Mouse (Mus musculus) c-Kit-positive CD71-positive TER-119-positive erythroid progenitor cells, embryonic 14.5 days (primary cell): ENCODE results near the gene Pgghg.
"Not testable (repeated sequence)": the region's sequence is repeated elsewhere in the genome, so short reads cannot be mapped to it uniquely, and the experiment has no call there.

ENCODE experiments used
- DNase-seq: peaks from one replicate; pipeline ENCODE4 v3.0.0-alpha.2; 2013; ENCODE audit warnings: low spot score

Pgghg gene

DNA sequence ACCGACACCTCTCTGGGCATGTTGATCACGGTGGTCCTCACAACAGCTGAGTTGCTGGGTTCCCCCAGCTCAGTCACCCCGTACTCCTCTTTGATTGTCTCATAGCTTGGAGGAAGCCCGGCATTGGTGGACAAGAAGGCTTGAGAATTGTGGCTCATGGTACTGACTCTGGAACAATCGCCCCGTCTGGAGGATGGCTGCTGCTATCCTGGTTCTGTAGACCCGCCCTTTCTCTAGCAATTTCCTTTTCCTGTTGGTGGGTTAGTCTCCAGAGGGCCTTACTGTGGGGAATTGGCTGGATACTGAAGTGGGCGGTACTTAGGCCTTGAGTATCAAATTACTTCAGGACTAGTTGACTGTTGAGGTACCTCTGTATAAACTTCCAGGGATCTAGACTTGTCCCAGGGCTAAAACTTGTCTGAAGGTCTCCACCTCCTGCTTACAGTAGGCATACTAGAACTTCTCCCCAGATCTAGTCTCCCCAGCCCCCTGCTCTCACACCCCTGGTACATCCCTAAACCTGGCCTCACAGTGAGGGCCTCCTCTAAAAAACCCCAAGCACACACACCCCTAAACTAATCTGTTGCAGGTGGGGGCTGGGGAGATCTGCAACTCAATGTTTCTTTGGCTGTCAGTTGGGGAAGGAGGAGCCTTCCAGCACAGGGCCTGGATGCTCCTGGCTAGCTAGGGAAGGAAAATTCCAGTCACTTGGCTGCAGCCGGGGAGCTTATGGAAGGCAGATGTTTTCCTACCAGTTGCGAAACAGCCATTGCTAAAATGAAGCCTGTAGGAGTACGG, 14.8 kb downstream of the Pgghg start, which contains the start of the genes Gm45717 and Ifitm2:
Gene Gm45717 (minus strand): TSS at position 180 of the 798 bp plus-strand sequence.
Gene Ifitm2 (minus strand): TSS at position 230 of the 798 bp plus-strand sequence.
- DNase-seq = peak; percentile 32

DNA sequence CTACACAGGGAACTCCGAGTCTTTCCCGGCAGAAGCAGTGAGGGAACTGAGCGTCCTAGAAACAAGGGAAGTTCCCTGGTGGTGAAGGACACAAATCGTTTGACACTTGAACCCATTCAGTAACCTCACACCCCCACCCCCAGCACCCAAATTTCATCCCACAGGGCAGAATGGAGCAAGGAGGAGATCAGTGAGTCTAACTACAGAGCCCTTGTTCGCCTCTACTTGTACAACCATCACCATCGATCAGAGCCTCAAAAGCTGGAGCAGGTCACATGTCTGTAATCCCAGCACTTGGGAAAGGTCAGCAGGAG, 15.3 kb downstream of the Pgghg start:
- DNase-seq = no peak

DNA sequence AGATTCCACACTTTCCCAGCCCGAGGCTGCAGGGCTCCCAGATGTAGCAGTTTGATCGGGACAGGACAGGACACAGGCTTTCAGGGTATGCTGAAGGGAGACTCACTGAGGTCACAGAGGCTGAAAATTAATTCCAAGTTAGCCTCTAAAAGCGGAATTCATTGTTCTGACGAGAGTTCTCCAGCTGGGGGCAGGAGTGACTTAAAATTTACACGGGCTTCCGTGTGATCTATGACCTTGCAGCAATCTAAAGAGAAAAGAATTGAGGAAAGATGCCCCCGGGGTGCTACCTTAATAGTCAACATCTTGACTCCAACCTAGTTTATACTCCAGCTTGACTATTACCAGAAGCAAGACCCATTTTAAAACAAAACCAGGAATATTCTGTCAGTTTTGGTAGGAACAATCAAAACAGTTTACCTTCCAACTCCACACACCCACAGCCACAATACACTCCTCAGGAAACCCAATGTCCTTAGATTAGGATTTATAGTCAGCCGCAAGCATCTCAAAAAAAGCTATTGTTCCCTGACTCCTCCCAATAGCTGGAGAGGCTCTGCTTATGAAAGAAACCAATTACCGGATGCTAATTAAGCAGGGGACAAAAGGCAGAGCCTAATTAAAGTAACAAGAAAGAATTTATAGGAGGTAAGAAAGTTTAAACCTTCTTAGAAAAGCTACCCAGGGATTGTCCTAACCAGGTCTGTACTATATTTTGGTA, 18.1 kb downstream of the Pgghg start:
- DNase-seq = no peak

DNA sequence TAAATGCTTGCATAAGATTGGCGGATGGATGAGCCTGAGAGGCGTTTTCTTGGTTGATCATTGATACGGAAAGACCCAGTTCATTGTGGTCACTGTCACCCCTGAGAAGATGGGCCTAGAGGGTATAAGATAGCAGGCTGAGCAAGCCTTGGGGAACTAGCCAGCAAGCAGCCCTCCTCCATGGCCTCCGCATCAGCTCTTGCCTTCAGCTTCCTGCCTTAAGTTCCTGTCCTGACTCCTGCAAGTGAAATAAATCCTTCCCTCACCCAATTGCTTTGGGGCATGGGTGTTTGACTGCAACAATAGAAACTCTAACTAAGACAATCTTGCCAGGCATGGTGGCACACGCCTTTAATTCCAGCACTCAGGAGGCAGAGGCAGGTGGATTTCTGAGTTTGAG, 18.8 kb downstream of the Pgghg start:
- no peak for DNase-seq

DNA sequence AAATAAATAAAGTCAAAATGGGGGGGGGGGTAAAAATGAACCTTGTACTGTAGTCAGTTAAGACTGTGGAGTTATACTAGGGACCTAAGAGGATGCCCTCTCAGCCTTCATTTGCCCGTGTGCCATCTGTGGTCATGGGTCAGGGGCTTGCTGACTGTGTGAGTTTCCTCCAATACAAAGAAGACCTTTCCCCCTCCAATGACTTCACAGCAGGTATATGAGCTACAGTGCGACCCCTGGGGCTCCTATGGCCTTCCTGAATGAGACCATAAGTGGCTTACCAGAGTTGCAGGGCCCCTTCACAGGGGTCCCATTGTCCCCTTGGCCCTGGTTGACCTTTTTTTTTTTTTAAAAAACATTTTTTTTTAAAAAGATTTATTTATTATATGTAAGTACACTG, 20.2 kb downstream of the Pgghg start:
- DNase-seq = no peak

DNA sequence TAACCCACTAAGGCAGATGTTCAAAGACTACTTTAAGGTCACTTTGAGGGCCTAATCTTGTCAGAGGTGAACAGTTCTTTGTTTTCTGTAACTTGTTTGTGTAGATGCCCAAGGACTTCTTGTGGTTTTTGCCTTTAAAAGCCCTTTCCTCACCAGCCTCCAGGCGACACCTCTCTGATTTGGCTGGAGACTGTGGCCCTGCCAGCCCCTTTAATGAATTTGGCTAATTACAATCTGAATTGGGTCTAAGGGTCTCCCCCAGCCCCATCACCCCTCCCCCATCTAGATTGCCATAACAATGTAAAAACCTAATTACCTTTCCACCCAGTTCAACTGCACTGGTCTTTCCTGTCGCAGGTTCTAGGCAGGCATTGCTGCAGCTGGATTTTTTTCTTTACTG, 21.5 kb downstream of the Pgghg start:
- DNase-seq = no peak

DNA sequence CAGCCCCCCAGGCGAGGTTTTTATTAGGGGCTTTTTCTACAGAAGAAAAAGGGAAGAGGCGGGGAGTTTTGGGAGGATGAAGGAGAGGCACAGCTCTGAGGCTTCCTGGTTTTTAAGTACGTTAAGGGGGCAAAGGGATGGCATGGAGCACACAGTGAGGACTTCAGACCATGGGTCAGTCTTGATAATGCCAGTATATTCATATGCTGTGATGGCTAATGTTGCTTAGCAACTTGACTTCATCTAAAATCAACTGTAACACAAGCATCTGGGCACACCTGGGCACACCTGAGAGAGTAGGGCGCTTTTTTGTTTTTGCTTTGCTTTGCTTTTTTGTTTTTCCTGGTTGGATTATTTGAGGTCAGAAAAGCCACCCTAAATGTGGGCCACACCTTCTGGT, 25.7 kb downstream of the Pgghg start, which contains the start of gene Ifitm1:
Gene Ifitm1 (plus strand): TSS at position 301 of the 400 bp plus-strand sequence.
- no peak for DNase-seq

DNA sequence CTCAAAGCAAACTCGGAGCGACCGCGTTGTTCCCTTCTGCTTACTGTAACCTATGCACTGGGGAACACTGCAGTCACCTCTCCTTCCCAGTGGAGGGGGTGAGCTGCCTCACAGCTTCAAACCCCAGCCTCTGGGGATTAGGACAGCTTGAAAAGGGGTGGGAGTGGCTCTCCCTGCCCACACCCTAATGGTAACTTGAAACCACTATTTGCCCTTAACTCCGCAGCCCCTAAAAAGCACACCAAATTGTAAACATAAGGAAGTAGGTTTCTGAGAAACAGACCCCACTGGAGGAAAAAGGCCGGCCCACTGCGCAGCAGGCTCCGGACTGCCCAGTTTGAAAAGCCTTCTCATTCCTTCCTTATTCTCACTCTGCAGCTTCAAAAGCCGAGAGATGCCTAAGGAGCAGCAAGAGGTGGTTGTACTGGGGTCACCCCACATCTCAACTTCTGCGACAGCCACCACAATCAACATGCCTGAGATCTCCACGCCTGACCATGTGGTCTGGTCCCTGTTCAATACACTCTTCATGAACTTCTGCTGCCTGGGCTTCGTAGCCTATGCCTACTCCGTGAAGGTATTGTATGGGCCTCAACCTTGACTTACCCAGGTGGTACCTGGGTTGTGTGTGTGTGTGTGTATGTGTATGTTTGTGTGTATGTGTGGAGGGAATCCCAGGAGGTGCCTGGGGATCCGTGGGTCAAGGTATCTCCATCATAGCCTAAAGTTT, 26.8 kb downstream of the Pgghg start:
- DNase-seq = no peak

DNA sequence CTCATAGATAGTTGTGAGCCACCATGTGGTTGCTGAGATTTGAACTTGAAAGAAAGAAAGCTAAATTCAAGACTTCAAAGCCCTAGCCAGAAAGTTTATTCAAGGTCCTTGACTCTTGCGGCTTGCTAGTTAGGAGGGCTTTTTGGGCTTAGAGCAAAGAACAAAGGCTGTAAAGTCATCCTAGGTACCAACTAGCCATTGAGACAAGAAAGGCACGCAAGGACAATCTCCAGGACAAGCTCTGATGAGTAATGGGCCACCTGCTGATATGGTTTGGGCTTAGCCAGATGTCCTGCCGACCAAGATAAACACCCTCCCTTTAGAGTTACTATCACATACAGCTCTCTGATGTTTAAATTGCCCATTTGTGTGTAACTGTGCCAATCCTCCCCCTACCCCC, 27.5 kb downstream of the Pgghg start:
- not testable (repeated sequence) for DNase-seq

DNA sequence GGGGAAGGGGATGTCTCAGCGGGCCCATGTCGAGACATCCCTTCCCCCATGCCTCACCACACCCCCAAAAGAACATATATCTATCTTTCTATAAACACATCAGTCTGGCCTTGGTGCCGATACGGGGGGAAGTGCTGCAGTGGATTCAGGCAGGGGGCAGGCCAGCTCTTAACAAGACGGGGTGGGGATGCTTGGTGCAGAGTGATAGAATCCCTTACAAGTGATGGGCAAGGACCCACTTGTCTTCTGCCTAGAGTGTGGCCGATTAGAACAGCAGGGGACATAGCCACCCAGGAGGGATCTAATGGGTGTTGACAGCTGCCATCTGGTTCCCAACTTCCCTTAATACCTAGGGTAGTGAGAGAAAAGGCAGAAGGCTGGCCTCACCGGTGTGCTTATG, 29.7 kb downstream of the Pgghg start:
- no peak for DNase-seq

DNA sequence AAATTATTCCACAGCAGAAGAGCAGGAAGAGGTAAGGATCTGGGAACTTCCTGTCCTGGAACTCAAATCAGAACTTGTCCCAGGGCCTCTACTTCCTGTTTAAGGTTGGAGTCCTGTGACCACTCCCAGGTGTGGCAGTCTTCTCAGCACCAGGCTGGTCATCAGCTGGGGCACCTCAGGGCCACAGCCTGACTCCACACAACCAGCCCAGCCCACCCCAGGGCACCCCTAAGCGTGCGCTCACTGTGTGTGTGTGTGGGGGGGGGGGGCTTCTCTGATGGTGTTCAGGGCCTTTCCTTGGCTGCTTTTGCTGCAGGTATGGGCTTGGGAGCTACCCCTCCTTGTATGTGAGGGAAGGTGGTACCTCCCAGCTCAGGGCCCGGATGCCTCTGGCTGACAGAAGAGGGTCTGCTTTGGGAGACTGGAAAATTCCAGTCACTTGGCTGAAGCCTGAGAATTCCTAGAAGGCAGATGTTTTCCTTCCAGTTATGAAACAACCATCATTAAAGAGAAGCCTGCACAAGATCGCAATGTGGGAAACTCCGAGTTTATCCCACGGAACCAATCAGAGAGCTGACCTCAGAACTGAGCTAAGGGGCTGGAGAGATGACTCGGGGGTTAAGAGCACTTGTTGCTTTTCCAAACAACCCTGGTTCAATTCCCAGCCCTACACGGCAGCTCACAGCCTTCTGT, 30.4 kb downstream of the Pgghg start:
- no peak for DNase-seq

DNA sequence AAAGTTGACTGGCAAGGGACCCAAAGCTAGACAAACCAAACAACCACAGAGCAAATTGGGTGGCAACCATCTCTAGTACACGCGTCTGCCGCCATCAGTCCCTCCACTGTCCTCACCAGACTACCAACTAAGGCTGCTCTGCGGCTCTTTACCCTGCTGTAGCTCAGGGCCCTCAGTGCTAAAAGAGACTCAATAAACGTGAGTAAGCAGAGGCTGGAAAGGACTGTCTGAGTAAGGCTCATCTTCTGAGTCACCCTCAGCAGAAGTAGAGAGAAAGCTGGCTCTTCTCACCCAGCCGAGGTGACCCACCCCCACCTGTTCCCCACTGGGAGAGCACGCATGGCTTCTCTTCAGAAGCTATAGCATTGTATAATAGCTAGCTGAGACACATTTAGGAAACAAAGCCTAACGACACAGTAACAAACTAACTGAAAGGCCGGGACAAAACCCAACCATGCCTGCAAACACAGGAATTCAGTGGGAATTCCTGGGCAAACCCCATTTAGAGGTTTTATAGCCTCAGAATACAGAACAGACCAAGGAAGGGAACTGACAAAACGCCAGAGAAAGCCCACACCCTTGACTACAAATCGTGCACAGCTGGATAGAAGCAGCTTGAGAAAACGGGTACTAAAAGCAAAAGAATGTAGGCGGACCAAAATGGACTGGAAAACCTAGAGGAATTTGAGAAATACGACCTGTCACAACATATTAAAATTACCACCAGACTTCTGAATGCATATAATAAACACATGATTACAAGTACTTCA, 32.4 kb downstream of the Pgghg start:
- no peak for DNase-seq

DNA sequence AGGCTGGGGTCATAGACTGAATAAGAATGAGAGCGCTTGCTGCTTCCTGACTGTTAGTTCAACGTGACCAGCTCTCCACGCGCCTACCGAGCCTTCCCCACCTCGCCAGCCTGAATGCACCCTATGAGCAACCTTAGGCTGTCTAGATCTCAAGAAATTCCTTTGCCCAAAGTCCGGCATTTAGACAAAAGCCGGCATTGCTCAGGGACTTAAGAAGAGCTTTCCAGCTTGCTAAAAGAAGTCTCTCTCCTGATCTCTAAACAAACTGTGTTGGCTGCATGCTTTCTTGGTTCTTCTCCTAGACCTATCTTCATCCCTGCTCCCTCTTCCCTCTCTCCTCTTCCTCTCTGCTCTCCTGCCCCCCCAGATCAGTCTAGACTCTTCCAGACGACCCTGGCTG, 33.7 kb downstream of the Pgghg start:
- DNase-seq = no peak

DNA sequence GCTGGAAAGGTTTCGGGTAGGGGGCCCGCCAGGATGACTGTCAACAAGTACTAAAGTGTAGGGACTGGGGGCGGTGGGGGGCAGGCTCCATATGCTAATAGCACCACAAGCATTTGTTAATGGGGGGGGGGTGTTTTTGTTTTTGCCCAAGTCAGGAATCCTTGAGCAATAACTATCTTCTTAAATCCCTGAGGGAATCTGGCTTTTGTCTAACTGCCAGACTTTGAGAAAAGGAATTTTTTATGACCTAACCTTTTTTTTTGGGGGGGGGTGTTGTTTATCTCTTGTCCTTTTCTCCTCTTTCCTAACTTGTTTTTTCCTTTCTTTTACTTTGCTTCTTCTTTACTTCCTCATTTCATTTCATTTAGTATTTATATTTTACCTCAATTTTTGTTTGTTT, 34.3 kb downstream of the Pgghg start:
- no peak for DNase-seq

DNA sequence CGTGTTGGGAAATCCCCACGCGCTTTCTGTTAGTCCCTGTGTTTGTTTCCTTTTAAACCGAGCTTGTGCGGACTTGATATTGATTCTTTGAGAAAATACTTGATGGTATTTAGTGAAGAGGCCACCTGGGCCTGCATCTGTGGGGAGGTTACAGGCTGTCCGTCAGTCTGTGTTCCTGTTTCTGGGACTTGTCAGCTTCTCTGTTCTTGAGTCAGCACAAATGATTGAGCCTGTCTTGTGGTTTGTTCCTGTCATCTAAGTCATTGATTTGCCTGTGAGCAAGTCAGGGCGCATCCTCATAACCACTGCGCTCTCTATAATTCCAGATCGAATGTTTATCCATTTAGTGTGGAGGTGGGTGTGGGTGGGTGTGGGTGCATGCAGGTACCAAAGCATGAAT, 35.5 kb downstream of the Pgghg start:
- not testable (repeated sequence) for DNase-seq

DNA sequence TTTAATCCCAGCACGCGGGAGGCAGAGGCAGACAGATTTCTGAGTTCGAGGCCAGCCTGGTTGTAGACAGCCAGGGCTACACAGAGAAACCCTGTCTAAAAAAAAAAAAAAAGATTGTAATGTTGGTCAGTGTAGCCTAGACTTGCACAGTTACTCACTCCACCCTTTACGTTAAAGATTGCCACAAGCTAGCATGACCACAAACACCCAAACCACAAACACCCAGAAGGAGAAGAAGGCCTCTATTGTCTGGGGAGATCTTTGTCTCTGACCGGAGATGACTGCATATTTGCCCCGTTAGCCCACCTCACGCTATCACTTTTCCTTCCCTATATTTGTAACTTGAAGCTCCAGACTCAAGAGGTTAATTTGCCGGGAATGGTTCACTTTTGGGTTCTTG, 40.5 kb downstream of the Pgghg start:
- no peak for DNase-seq

DNA sequence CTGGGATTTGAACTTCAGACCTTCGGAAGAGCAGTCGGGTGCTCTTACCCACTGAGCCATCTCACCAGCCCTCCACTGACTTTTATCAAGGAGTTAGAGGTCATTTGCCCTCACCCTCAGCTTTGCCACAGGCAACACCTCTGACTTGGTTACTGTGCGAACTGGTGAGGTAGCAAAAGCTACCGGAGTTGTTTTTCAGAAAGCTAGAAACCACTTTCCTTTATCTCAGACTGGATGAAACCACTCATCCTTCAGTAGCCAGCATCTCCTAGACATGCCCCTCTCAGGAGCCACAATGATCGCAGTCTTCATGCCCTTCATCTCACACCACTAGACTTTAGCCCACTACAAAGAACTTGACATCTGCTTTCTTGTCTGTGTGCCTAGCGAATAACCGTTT, 41.8 kb downstream of the Pgghg start:
- no peak for DNase-seq

DNA sequence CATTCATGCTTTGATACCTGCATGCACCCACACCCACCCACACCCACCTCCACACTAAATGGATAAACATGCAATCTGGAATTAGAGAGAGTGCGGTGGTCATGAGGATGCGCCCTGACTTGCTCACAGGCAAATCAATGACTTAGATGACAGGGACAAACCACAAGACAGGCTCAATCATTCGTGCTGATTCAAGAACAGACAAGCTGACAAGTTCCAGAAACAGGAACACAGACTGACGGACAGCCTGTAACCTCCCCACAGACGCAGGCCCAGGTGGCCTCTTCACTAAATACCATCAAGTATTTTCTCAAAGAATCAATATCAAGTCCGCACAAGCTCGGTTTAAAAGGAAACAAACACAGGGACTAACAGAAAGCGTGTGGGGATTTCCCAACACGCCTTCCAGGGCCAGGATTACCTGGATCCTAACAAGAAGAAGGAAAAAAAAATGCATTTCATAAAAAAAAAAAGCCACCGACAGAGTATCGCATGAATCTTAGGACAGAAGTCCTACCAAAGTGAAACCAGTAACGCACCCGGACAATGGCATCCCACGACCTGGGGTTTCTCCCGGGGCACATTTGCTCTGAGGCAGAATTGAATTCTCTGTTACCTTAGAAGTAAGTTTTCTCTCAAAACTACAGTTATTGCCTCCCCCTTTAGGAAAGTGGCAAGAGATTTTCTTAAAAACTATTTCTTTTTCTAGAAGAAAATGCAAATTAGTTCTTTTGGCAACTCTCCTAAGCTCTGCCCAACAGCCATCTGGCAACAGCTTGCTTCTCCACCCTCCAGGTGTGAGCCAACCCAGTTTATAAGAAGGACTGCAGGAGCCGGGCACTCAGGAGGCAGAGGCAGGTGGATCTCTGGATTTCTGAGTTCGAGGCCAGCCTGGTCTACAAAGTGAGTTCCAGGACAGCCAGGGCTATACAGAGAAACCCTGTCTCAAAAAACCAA, 46.3 kb downstream of the Pgghg start:
- no peak for DNase-seq

DNA sequence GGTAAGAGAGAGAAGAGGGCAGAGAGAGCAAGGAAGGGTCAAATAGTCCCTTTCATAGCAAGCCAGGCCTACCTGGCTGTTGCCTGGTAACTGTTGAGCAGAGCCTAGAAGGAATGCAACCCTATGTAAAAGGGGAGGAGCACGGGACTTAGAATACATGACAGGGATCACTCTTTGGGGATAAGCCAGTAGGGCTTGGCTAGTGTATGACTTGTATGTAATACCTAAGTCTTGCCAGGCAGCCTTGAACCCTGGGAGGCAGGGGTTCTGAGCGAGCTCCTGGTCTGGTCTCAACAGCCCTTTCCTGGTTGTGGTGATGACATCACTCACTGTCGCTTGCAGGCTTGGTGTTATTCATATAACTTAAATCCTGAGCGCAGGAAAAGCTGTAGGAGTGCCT, 47.8 kb downstream of the Pgghg start:
- DNase-seq = no peak

DNA sequence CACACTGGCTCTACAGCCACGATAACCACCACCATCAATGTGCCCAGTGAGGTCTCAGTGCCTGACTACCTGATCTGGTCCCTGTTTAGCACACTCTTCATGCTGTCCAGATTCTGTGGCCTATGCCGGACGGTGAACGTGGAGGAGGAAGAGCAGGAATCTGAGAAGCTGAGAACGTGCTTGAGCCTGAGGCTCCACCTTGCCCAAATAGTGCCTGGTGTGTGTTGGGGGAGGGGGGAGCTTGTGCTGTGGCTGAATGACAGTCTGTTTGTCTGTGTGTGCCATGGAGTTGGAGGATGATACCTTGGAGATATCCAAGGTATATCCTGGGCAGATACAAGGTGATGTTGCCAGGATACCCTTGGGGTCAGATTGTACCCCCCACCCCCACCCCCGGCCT, 49.0 kb downstream of the Pgghg start:
- no peak for DNase-seq
